Mouse (Mus musculus) lung, postnatal 0 days (tissue): ENCODE results near the gene Sumo2. TPM values are rescaled to one million over a fixed set of nuclear protein-coding genes. Genes with fewer than 3 reads are reported as not detected.

ENCODE experiments used
- ATAC-seq: fragments of 200-750 bp; cut with Nextera tagmentation; 2 replicates; pipeline ENCODE4 v1.8.0; 2017; ENCODE audit warnings: moderate library complexity
- DNase-seq: peaks from one replicate; pipeline ENCODE4 v3.0.0-alpha.2; 2016; ENCODE audit warnings: low spot score
- H3K27ac ChIP-seq: fragments of 300-500 bp; sonication (generic); 2 replicates; pipeline ENCODE4 v1.5.1; 2014; ENCODE audit warnings: antibody characterized with exemption, mild to moderate bottlenecking, low read length, mixed read lengths
- H3K27me3 ChIP-seq: fragments of 300-500 bp; sonication (generic); replicated peaks from 2 replicates; pipeline ENCODE4 v1.6.1; 2014; ENCODE audit warnings: low read length, mixed read lengths; ENCODE audit not compliant: insufficient read depth
- H3K36me3 ChIP-seq: fragments of 300-500 bp; sonication (generic); 2 replicates; pipeline ENCODE4 v1.6.1; 2014; ENCODE audit warnings: low read length, mixed read lengths; ENCODE audit not compliant: insufficient read depth
- H3K4me1 ChIP-seq: fragments of 300-500 bp; sonication (generic); 2 replicates; pipeline ENCODE4 v1.6.1; 2014; ENCODE audit warnings: antibody characterized with exemption, low read depth, low read length, mixed read lengths; ENCODE audit not compliant: insufficient read depth
- H3K4me2 ChIP-seq: fragments of 300-500 bp; sonication (generic); replicated peaks from 2 replicates; pipeline ENCODE4 v1.6.1; 2014; ENCODE audit warnings: low read depth, mild to moderate bottlenecking, low read length, moderate library complexity, mixed read lengths
- H3K4me3 ChIP-seq: fragments of 300-500 bp; sonication (generic); 2 replicates; pipeline ENCODE4 v1.5.1; 2014; ENCODE audit warnings: low read depth, low read length
- H3K9ac ChIP-seq: fragments of 300-500 bp; sonication (generic); replicated peaks from 2 replicates; pipeline ENCODE4 v1.6.1; 2014; ENCODE audit warnings: low read depth, mild to moderate bottlenecking
- H3K9me3 ChIP-seq: fragments of 300-500 bp; sonication (generic); 2 replicates; pipeline ENCODE4 v1.6.1; 2016; ENCODE audit warnings: low read length, mixed read lengths
- CTCF ChIP-seq: IDR thresholded peaks from 2 replicates; pipeline ENCODE4 v1.5.1; 2016; ENCODE audit warnings: antibody characterized with exemption, mild to moderate bottlenecking
- EP300 ChIP-seq: IDR thresholded peaks from 2 replicates; pipeline ENCODE4 v1.6.1; 2016; ENCODE audit warnings: antibody characterized with exemption, mild to moderate bottlenecking, control low read depth
- WGBS: fragments of 180-500 bp; shearing (Covaris S2); extraction: QIAGEN DNeasy Blood & Tissue Kit; methylation state at CpG from one replicate; pipeline ENCODE4 v1.1.7; 2014; 5-methylcytosine and 5-hydroxymethylcytosine counted together
- polyA plus RNA-seq: library from polyadenylated mRNA; unstranded; fragments of >200 nt; fragmentation: Nextera tagmentation; extraction: Ambion mirVana; gene quantifications from 2 replicates; pipeline ENCODE4 v1.2.1, GENCODE M21; 2015

Gene Sumo2
- polyA plus RNA-seq, 1 experiment from 2014 or later = 546 TPM

- TF ChIP-seq CTCF (peak; percentile 87), EP300 (no peak; the same call in 1 of the 2 replicates)
- no peaks in the 10 kb centered on the region for H3K27me3 ChIP-seq
- DNase-seq (peak; percentile 90), ATAC-seq (peak; percentile 96)
- H3K36me3 ChIP-seq = 0 out of 2 replicates have a peak, but pooled peaks cover 6% of the 10 kb centered on the region
- WGBS = under 1% methylated on average over 42 of the region's 43 CpGs
- peak within 1 kb of the TSS; percentile 81 for H3K27ac ChIP-seq
- H3K9me3 ChIP-seq = no peaks in the 10 kb centered on the region
- peaks cover 11% of the 10 kb centered on the region; the same call in 1 of the 2 replicates for H3K4me1 ChIP-seq
- peak within 1 kb of the TSS; percentile 79 for H3K4me2 ChIP-seq
- peak within 1 kb of the TSS; percentile 41; the same call in 1 of the 2 replicates for H3K9ac ChIP-seq
- peak within 1 kb of the TSS; percentile 62 for H3K4me3 ChIP-seq
These were observed 44.6 kb downstream of the Sumo2 start, which contains the start of gene Nt5c for GRCm38 (mm10) chr11:115491356-115492083. Gene Nt5c, minus strand, starts transcription at chr11:115491862.

- H3K9ac ChIP-seq = peak overlapping the region; percentile 29; the same call in 1 of the 2 replicates
- peak; percentile 3; the same call in 1 of the 2 replicates for ATAC-seq
- H3K27ac ChIP-seq = no peak overlapping the region; the same call in 1 of the 2 replicates
- peak overlapping the region; percentile 62 for H3K4me3 ChIP-seq
- DNase-seq = no peak
- peaks cover 11% of the 10 kb centered on the region; the same call in 1 of the 2 replicates for H3K4me1 ChIP-seq
- H3K4me2 ChIP-seq = peak overlapping the region; percentile 79
- H3K36me3 ChIP-seq = 0 out of 2 replicates have a peak, but pooled peaks cover 6% of the 10 kb centered on the region
- TF ChIP-seq EP300 = no peak
- no peak for TF ChIP-seq CTCF
- WGBS = 22% methylated on average over 25 of the region's 25 CpGs
- H3K9me3 ChIP-seq = no peaks in the 10 kb centered on the region
- no peaks in the 10 kb centered on the region for H3K27me3 ChIP-seq
These were observed 45.4 kb downstream of the Sumo2 start for GRCm38 (mm10) chr11:115490441-115491355.

DNA sequence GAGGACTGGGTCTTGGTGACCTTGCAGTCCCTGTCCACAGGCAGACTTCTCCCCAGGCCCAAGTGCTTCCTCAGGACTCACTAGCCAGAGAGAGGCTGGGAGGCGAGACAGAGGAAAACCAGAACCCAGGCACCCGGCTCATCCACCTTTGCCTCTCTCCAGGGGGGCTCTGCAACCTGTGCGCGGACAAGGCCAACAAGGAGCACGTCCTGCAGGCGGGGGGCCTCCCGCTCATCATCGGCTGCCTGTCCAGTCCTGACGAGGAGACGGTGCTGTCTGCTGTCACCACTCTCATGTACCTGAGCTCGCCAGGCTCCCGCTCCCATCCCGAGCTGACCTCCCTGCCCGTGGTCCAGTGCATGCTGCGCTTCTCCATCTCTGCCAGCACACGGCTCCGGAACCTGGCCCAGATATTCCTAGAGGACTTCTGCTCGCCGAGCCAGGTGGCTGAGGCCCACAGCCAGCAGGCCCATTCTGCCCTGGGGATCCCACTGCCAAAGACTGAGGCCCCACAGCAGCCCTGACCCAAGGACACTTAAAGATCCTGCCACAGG, 47.4 kb downstream of the Sumo2 start:
- Histone ChIP-seq H3K27ac (no peak overlapping the region), H3K27me3 (no peaks in the 10 kb centered on the region), H3K36me3 (0 out of 2 replicates have a peak, but pooled peaks cover 6% of the 10 kb centered on the region), H3K4me1 (peaks cover 11% of the 10 kb centered on the region; the same call in 1 of the 2 replicates), H3K4me2 (no peak overlapping the region), H3K4me3 (no peak overlapping the region), H3K9ac (no peak overlapping the region), H3K9me3 (no peaks in the 10 kb centered on the region)
- ATAC-seq = no peak
- 87% methylated on average over 19 of the region's 19 CpGs for WGBS
- TF ChIP-seq CTCF (no peak), EP300 (no peak)
- no peak for DNase-seq

GRCm38 (mm10) chr11:115485155-115485554, 50.9 kb downstream of the Sumo2 start:
- H3K4me2 ChIP-seq = no peak overlapping the region
- 0 out of 2 replicates have a peak, but pooled peaks cover 6% of the 10 kb centered on the region for H3K36me3 ChIP-seq
- H3K4me3 ChIP-seq = no peak overlapping the region
- H3K4me1 ChIP-seq = no peaks in the 10 kb centered on the region
- 65% methylated on average over 12 of the region's 12 CpGs for WGBS
- no peaks in the 10 kb centered on the region for H3K27me3 ChIP-seq
- DNase-seq = no peak
- H3K27ac ChIP-seq = no peak overlapping the region
- no peak for TF ChIP-seq EP300
- no peak for TF ChIP-seq CTCF
- H3K9me3 ChIP-seq = no peaks in the 10 kb centered on the region
- no peak overlapping the region for H3K9ac ChIP-seq
- no peak for ATAC-seq

- no peaks in the 10 kb centered on the region for H3K9me3 ChIP-seq
- no peaks in the 10 kb centered on the region for H3K27me3 ChIP-seq
- no peak for TF ChIP-seq EP300
- peak; percentile 95 for TF ChIP-seq CTCF
- 18% methylated on average over 6 of the region's 6 CpGs for WGBS
- no peak overlapping the region for H3K4me2 ChIP-seq
- DNase-seq = peak; percentile 69
- H3K4me3 ChIP-seq = no peak overlapping the region
- H3K4me1 ChIP-seq = no peaks in the 10 kb centered on the region
- H3K9ac ChIP-seq = no peak overlapping the region
- no peak for ATAC-seq
- H3K36me3 ChIP-seq = no peaks in the 10 kb centered on the region
- H3K27ac ChIP-seq = no peak overlapping the region
These were observed 52.4 kb downstream of the Sumo2 start for GRCm38 (mm10) chr11:115483726-115484125.
